Mouse (Mus musculus) brain, embryonic 14.5 days (tissue): ENCODE data around the gene Zfp580.

ENCODE experiments used
- CTCF ChIP-seq: fragments of 200-500 bp; IDR thresholded peaks from 2 replicates; pipeline ENCODE4 v1.5.1; 2012; ENCODE audit warnings: inconsistent platforms, mild to moderate bottlenecking, moderate library complexity, borderline replicate concordance; ENCODE audit not compliant: insufficient read depth, insufficient read length; ENCODE audit errors: extremely low read depth
- POLR2A ChIP-seq: fragments of 200-500 bp; IDR thresholded peaks from 2 replicates; pipeline ENCODE4 v1.6.1; 2012; ENCODE audit warnings: mild to moderate bottlenecking, inconsistent platforms, borderline replicate concordance; ENCODE audit not compliant: poor library complexity, insufficient read depth, insufficient read length, severe bottlenecking; ENCODE audit errors: extremely low read depth

- TF ChIP-seq CTCF, result no peak
- TF ChIP-seq POLR2A, result no peak
Observed at GRCm38 (mm10) chr7:5081939-5082338, 30.6 kb downstream of the Zfp580 start.
